Mouse (Mus musculus) heart, adult 2 months (tissue): ENCODE measurements around the gene Elmo1.
A peak's percentile ranks its signal among the peaks of the same experiment; 100 is the strongest.

Source experiments
- CTCF ChIP-seq: fragments of 200-600 bp; IDR thresholded peaks from 2 replicates; pipeline ENCODE4 v1.8.1; 2022; ENCODE audit warnings: antibody characterized with exemption, mild to moderate bottlenecking, moderate library complexity
- EP300 ChIP-seq: fragments of 200-500 bp; IDR thresholded peaks from 2 replicates; pipeline ENCODE4 v1.6.1; 2011; ENCODE audit warnings: low read depth, low read length, control low read depth; ENCODE audit not compliant: insufficient read depth
- POLR2A ChIP-seq: fragments of 200-500 bp; IDR thresholded peaks from 2 replicates; pipeline ENCODE4 v1.6.1; 2011; ENCODE audit warnings: mild to moderate bottlenecking, low read depth, low read length, control low read depth; ENCODE audit not compliant: insufficient read depth

DNA sequence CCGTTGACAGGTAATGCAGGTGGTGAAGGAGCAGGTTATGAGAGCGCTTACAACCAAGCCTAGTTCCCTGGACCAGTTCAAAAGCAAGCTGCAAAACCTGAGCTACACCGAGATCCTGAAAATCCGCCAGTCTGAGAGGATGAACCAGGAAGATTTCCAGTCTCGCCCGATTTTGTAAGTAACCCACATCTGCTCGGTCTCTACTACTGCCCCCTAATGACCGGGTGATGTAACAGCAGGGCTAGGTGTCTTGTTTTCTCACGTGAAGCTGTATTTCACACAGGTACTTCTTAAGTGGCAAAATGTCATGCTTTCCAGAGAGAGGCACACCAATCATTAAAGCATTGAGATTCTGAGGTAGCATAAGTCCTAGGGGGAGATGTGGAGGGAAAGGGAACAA, 474.0 kb downstream of the Elmo1 start:
- TF ChIP-seq POLR2A (no peak), CTCF (peak; percentile 62), EP300 (no peak)
